Mouse (Mus musculus): ENCODE data around the gene Hist2h2aa2. TPM values are rescaled to one million over a fixed set of nuclear protein-coding genes. Genes with fewer than 3 reads are reported as not detected.

The Hist2h2aa2 gene
- polyA plus RNA-seq, 1 experiment from 2014 or later: 224 TPM

- no peak for TF ChIP-seq EP300 (IDR thresholded peaks at IDR 0.05; ENCODE audit: low read depth)
- TF ChIP-seq CTCF (IDR thresholded peaks at IDR 0.05; ENCODE audit: low read depth): no peak
- WGBS (ENCODE audit: insufficient replicate concordance): 80% methylated on average over 4 of the region's 4 CpGs
These were observed 3.2 kb downstream of the Hist2h2aa2 start for GRCm38 (mm10) chr3:96236834-96237334.

GRCm38 (mm10) chr3:96235836-96236235, 4.2 kb downstream of the Hist2h2aa2 start:
- no peak for ATAC-seq
- Histone ChIP-seq H3K9ac (replicated peaks) (no peak overlapping the region; the same call in 1 of the 2 replicates), H3K4me3 (ENCODE audit: low read depth, low read length) (no peak overlapping the region), H3K4me2 (ENCODE audit: low read depth, low read length) (no peak overlapping the region), H3K27ac (ENCODE audit: low read depth) (no peak overlapping the region), H3K27me3 (ENCODE audit: insufficient read depth, low read length) (no peaks in the 10 kb centered on the region), H3K9me3 (ENCODE audit: low read length) (no peaks in the 10 kb centered on the region), H3K4me1 (ENCODE audit: insufficient read depth) (peaks cover 18% of the 10 kb centered on the region), H3K36me3 (replicated peaks; ENCODE audit: insufficient read depth, low read length) (no peaks in the 10 kb centered on the region)
- DNase-seq: no peak
- 72% methylated on average over 3 of the region's 3 CpGs for WGBS (ENCODE audit: insufficient replicate concordance)
- TF ChIP-seq CTCF (IDR thresholded peaks at IDR 0.05; ENCODE audit: low read depth) (no peak), EP300 (IDR thresholded peaks at IDR 0.05; ENCODE audit: low read depth) (no peak)

More at GRCm38 (mm10) chr3:96236834-96237334, 3.2 kb downstream of the Hist2h2aa2 start:
- H3K4me2 ChIP-seq (ENCODE audit: low read depth, low read length): peak overlapping the region; percentile 70
- H3K9ac ChIP-seq (replicated peaks): peak overlapping the region; percentile 80
- H3K4me3 ChIP-seq (ENCODE audit: low read depth, low read length): peak overlapping the region; percentile 59
- no peaks in the 10 kb centered on the region for H3K9me3 ChIP-seq (ENCODE audit: low read length)
- H3K27ac ChIP-seq (ENCODE audit: low read depth): peak overlapping the region; percentile 94
- H3K4me1 ChIP-seq (ENCODE audit: insufficient read depth): peaks cover 22% of the 10 kb centered on the region
- ATAC-seq (no peak), DNase-seq (no peak)
- no peaks in the 10 kb centered on the region for H3K36me3 ChIP-seq (replicated peaks; ENCODE audit: insufficient read depth, low read length)
- no peaks in the 10 kb centered on the region for H3K27me3 ChIP-seq (ENCODE audit: insufficient read depth, low read length)

- ATAC-seq (no peak), DNase-seq (no peak)
- Histone ChIP-seq H3K4me3 (ENCODE audit: low read depth, low read length) (no peak overlapping the region), H3K27me3 (ENCODE audit: insufficient read depth, low read length) (no peaks in the 10 kb centered on the region), H3K9ac (replicated peaks) (no peak overlapping the region), H3K4me2 (ENCODE audit: low read depth, low read length) (no peak overlapping the region), H3K9me3 (ENCODE audit: low read length) (no peaks in the 10 kb centered on the region), H3K4me1 (ENCODE audit: insufficient read depth) (peaks cover 16% of the 10 kb centered on the region), H3K27ac (ENCODE audit: low read depth) (no peak overlapping the region), H3K36me3 (replicated peaks; ENCODE audit: insufficient read depth, low read length) (no peaks in the 10 kb centered on the region)
- TF ChIP-seq CTCF (IDR thresholded peaks at IDR 0.05; ENCODE audit: low read depth) (peak; percentile 34), EP300 (IDR thresholded peaks at IDR 0.05; ENCODE audit: low read depth) (no peak)
- 79% methylated on average over 2 of the region's 2 CpGs for WGBS (ENCODE audit: insufficient replicate concordance)
These were observed 5.2 kb downstream of the Hist2h2aa2 start for GRCm38 (mm10) chr3:96234914-96235313.

- Histone ChIP-seq H3K36me3 (replicated peaks; ENCODE audit: insufficient read depth, low read length) (no peaks in the 10 kb centered on the region), H3K27me3 (ENCODE audit: insufficient read depth, low read length) (no peaks in the 10 kb centered on the region), H3K9ac (replicated peaks) (no peak overlapping the region), H3K9me3 (ENCODE audit: low read length) (no peaks in the 10 kb centered on the region), H3K27ac (ENCODE audit: low read depth) (no peak overlapping the region), H3K4me2 (ENCODE audit: low read depth, low read length) (no peak overlapping the region), H3K4me1 (ENCODE audit: insufficient read depth) (peaks cover 2% of the 10 kb centered on the region; the same call in 1 of the 2 replicates), H3K4me3 (ENCODE audit: low read depth, low read length) (no peak overlapping the region)
- 43% methylated on average over 2 of the region's 2 CpGs for WGBS (ENCODE audit: insufficient replicate concordance)
- no peak for DNase-seq
- no peak for ATAC-seq
- TF ChIP-seq CTCF (IDR thresholded peaks at IDR 0.05; ENCODE audit: low read depth) (no peak), EP300 (IDR thresholded peaks at IDR 0.05; ENCODE audit: low read depth) (no peak)
These were observed 8.3 kb downstream of the Hist2h2aa2 start for GRCm38 (mm10) chr3:96231758-96232120.

GRCm38 (mm10) chr3:96230910-96231757, 8.9 kb downstream of the Hist2h2aa2 start:
- no peak overlapping the region for H3K27ac ChIP-seq (ENCODE audit: low read depth)
- TF ChIP-seq CTCF (IDR thresholded peaks at IDR 0.05; ENCODE audit: low read depth) (no peak), EP300 (IDR thresholded peaks at IDR 0.05; ENCODE audit: low read depth) (no peak)
- DNase-seq (no peak), ATAC-seq (no peak)
- H3K36me3 ChIP-seq (replicated peaks; ENCODE audit: insufficient read depth, low read length): no peaks in the 10 kb centered on the region
- no peak overlapping the region for H3K4me2 ChIP-seq (ENCODE audit: low read depth, low read length)
- no peaks in the 10 kb centered on the region for H3K27me3 ChIP-seq (ENCODE audit: insufficient read depth, low read length)
- no peaks in the 10 kb centered on the region for H3K9me3 ChIP-seq (ENCODE audit: low read length)
- no peak overlapping the region for H3K9ac ChIP-seq (replicated peaks)
- 73% methylated on average over 4 of the region's 4 CpGs for WGBS (ENCODE audit: insufficient replicate concordance)
- no peak overlapping the region for H3K4me3 ChIP-seq (ENCODE audit: low read depth, low read length)
- H3K4me1 ChIP-seq (ENCODE audit: insufficient read depth): no peaks in the 10 kb centered on the region; the same call in 1 of the 2 replicates

GRCm38 (mm10) chr3:96230404-96230803, 9.7 kb downstream of the Hist2h2aa2 start:
- Histone ChIP-seq H3K27ac (ENCODE audit: low read depth) (no peak overlapping the region), H3K9ac (replicated peaks) (no peak overlapping the region), H3K27me3 (ENCODE audit: insufficient read depth, low read length) (no peaks in the 10 kb centered on the region), H3K4me1 (ENCODE audit: insufficient read depth) (peaks cover 3% of the 10 kb centered on the region), H3K36me3 (replicated peaks; ENCODE audit: insufficient read depth, low read length) (no peaks in the 10 kb centered on the region), H3K4me3 (ENCODE audit: low read depth, low read length) (no peak overlapping the region), H3K4me2 (ENCODE audit: low read depth, low read length) (no peak overlapping the region), H3K9me3 (ENCODE audit: low read length) (no peaks in the 10 kb centered on the region)
- 55% methylated on average over 2 of the region's 2 CpGs for WGBS (ENCODE audit: insufficient replicate concordance)
- DNase-seq (no peak), ATAC-seq (no peak)
- TF ChIP-seq EP300 (IDR thresholded peaks at IDR 0.05; ENCODE audit: low read depth) (no peak), CTCF (IDR thresholded peaks at IDR 0.05; ENCODE audit: low read depth) (no peak)

All from liver, postnatal 0 days (tissue).